Mouse (Mus musculus): ENCODE measurements at regions not wholly inside any gene's neighbourhood (a gene's known extent, or its start where the extent isn't known, plus 50 kb on each side); places are given as distances from the start of the nearest gene placed in this dataset.

DNA sequence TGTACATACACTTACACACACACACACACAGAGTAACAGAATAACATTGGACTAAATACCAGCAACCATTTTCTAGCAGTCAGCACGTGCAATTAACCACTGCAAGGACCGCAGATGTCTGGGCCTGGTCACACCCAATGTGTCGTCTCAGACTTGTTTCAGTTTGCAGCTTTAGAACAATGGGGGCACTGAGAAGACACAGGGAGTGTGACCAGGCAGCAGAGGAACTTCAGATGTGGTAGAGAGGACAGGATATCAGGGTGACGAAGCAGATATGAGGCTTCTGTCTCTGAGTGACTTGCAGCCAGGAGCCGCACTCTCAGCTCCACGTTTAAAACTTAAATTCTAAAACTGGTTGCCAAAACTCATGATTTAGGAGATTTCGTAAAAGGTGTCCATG, 183.9 kb upstream of the Spdye4c start:
- TF ChIP-seq POLR2A (IDR thresholded peaks at IDR 0.05; ENCODE audit: borderline replicate concordance, insufficient read depth, low read length) (no peak), CTCF (IDR thresholded peaks at IDR 0.05; ENCODE audit: borderline replicate concordance, insufficient read depth, low read depth, low read length) (no peak)

All from cerebellum, adult 2 months (tissue).